Mouse (Mus musculus) bone marrow, adult 2 months (tissue): Measurements from ENCODE around the gene Mbd4.

ENCODE experiments used
- CTCF ChIP-seq: fragments of 200-500 bp; IDR thresholded peaks from 2 replicates; pipeline ENCODE4 v1.5.1; 2011; ENCODE audit warnings: low read length, control low read depth; ENCODE audit not compliant: control insufficient read depth, insufficient read depth
- POLR2A ChIP-seq: fragments of 200-500 bp; IDR thresholded peaks from 2 replicates; pipeline ENCODE4 v1.6.1; 2011; ENCODE audit warnings: low read depth, mild to moderate bottlenecking, control low read depth, low read length, borderline replicate concordance; ENCODE audit not compliant: control insufficient read depth

- TF ChIP-seq CTCF (no peak), POLR2A (no peak)
Observed at GRCm38 (mm10) chr6:115852446-115853090, 603 bp downstream of the Mbd4 start.
